In the genomic region with DNA sequence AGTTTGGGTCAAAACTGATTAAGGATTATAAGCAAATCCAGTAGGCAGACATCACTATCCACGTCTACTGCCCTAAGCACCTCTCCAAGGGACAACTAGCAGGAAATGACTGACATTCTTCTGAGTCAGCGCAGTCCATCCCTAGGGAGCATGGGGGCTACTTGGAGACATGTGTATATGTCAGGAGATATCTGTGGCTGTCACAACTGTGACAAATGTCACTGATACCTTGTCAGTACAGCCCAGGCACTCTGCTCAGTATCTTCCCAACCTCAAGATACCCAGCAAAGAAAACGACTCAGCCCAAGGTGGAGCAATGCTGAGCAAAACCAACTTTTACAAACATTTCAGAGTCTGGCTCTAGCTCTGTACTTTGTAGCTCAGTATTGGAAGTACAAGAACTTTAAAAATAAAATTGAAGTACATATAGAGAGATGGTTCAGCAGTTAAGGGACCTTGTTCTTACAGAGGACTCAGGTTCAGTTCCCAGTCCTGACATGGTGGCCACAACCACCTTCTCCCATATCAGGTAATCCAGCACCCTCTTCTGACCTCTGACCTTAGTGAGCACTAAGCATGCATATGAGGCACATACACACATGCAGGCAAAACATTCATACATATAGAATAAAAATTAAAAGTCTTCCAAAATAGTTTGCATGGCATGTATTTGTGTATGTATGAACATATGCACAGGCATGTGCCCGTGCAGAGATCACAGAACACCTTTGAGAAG, we compare ENCODE assay signal across 19 mouse cellular contexts. TPM values are rescaled to one million over a fixed set of nuclear protein-coding genes. Genes with fewer than 3 reads are reported as not detected.
DNase-seq lines count a peak whose midpoint lies in the region; ATAC-seq and TF ChIP-seq lines count a peak whose summit lies in the region.
"Had no signal": no experiment of that assay in that cellular context is flagged by ENCODE, and none has a peak within 500 bp of the region (broad histone marks: within the 10 kb centered on the region; RNA-seq: fewer than 3 reads in every experiment).

No protein-coding gene starts in this region.

- peak overlapping the region; percentile 37; the same call in 1 of the 2 replicates for H3K27ac ChIP-seq in heart, embryonic 10.5 days
- peak overlapping the region; percentile 19; the same call in 1 of the 2 replicates for H3K27ac ChIP-seq in layer of hippocampus, adult 2 months
- H3K27ac ChIP-seq: limb, embryonic 10.5 days; midbrain, embryonic 12.5 days; neural tube, embryonic 13.5 days had no signal

- intact Hi-C loops in heart, postnatal 14 days (cut with DNase I): no loop called here

- H3K4me1 ChIP-seq in heart, embryonic 10.5 days: peaks cover 80% of the 10 kb centered on the region
- H3K4me1 ChIP-seq: limb, embryonic 10.5 days; midbrain, embryonic 12.5 days; neural tube, embryonic 13.5 days had no signal

- TF ChIP-seq CTCF in layer of hippocampus, adult 2 months (conservative IDR thresholded peaks at IDR 0.05): no peak

- peaks cover 19% of the 10 kb centered on the region for H3K36me3 ChIP-seq in heart, embryonic 10.5 days

- DNase-seq in heart, embryonic 10.5 days (ENCODE audit: low spot score): peak; percentile 79
- no peak for DNase-seq in heart, postnatal 14 days
- DNase-seq in layer of hippocampus, adult 2 months (ENCODE audit: low spot score in 2 of 2): no peak
- DNase-seq in layer of hippocampus, adult 9-10 months (ENCODE audit: low spot score): no peak
- DNase-seq in liver: peak; percentile 62
- DNase-seq in adrenal gland, postnatal 10 days: no peak
- no peak for DNase-seq in embryo, embryonic 11 days
- DNase-seq: adrenal gland, adult 8-10 months; cerebellum, postnatal 14 days; heart, adult 18-20 months; kidney, adult 9 months; lung, embryonic 14.5 days; lung, postnatal 4 days had no signal

- H3K9me3 ChIP-seq in heart, embryonic 10.5 days: no peaks in the 10 kb centered on the region
- H3K9me3 ChIP-seq: limb, embryonic 10.5 days; midbrain, embryonic 12.5 days; neural tube, embryonic 13.5 days had no signal

- no peaks in the 10 kb centered on the region for H3K27me3 ChIP-seq in heart, embryonic 10.5 days (ENCODE audit: insufficient read depth, poor library complexity, severe bottlenecking)
- H3K27me3 ChIP-seq: CH12.LX; midbrain, embryonic 12.5 days; neural tube, embryonic 13.5 days had no signal

- 29% methylated on average over 4 of the region's 4 CpGs for WGBS in heart, embryonic 10.5 days

- ATAC-seq in megakaryocyte progenitor cell, adult 5-6 weeks (replicated peaks; ENCODE audit: poor library complexity): peak; percentile 48
- ATAC-seq: forebrain, embryonic 16.5 days had no signal

- peak overlapping the region; percentile 12; the same call in 1 of the 2 replicates for H3K4me3 ChIP-seq in heart, embryonic 10.5 days
- no peak overlapping the region for H3K4me3 ChIP-seq in layer of hippocampus, adult 2 months
- H3K4me3 ChIP-seq: limb, embryonic 10.5 days; midbrain, embryonic 12.5 days; neural tube, embryonic 13.5 days had no signal

RNA-seq across cellular contexts. Expression of a gene that starts 38.2 kb away (rescaled TPM):
- polyA plus RNA-seq in heart, embryonic 10.5 days (2016; fragmentation: Nextera tagmentation; extraction: Ambion mirVana): 16.5 and 18.5 TPM in 2 replicates
- total RNA-seq in heart, postnatal 14 days (2021): 10 to 100 TPM; 13.8 to 14.4 TPM
- 1 to 10 TPM; 5.8 to 8.3 TPM for total RNA-seq in layer of hippocampus, adult 2 months (2021)
- 1.2 and 1.8 TPM in 2 replicates for total RNA-seq in megakaryocyte progenitor cell, adult 5-6 weeks (2015)
- 1.9 and 5.4 TPM in 2 replicates for total RNA-seq in megakaryocyte progenitor cell, adult 5-6 weeks (2017)
- 10 to 100 TPM; 17.2 to 23.6 TPM for total RNA-seq in adrenal gland, postnatal 10 days (2021)

RNA-seq across cellular contexts. Expression of a gene that starts 41.2 kb away (rescaled TPM):
- polyA plus RNA-seq in heart, embryonic 10.5 days (2016; fragmentation: Nextera tagmentation; extraction: Ambion mirVana): 16.5 and 20.5 TPM in 2 replicates
- total RNA-seq in heart, postnatal 14 days (2021): 1 to 10 TPM; 7.9 to 8.7 TPM
- 10 to 100 TPM; 35.2 to 49.5 TPM for total RNA-seq in layer of hippocampus, adult 2 months (2021)
- 25.4 and 26.5 TPM in 2 replicates for total RNA-seq in megakaryocyte progenitor cell, adult 5-6 weeks (2015)
- 12.7 and 18.1 TPM in 2 replicates for total RNA-seq in megakaryocyte progenitor cell, adult 5-6 weeks (2017)
- total RNA-seq in adrenal gland, postnatal 10 days (2021): 10 to 100 TPM in 1 of 2 experiments, 1 to 10 TPM in 1; 8.8 to 19.2 TPM

RNA-seq across cellular contexts. Expression of a gene that starts 55.9 kb away (rescaled TPM):
- 64.1 and 65.6 TPM in 2 replicates for polyA plus RNA-seq in heart, embryonic 10.5 days (2016; fragmentation: Nextera tagmentation; extraction: Ambion mirVana)
- total RNA-seq in heart, postnatal 14 days (2021): 10 to 100 TPM; 43.9 to 44.0 TPM
- 10 to 100 TPM; 43.2 to 50.1 TPM for total RNA-seq in layer of hippocampus, adult 2 months (2021)
- total RNA-seq in megakaryocyte progenitor cell, adult 5-6 weeks (2015): 26.8 and 28.6 TPM in 2 replicates
- total RNA-seq in megakaryocyte progenitor cell, adult 5-6 weeks (2017): 62.1 and 70.2 TPM in 2 replicates
- 10 to 100 TPM; 37.9 to 48.2 TPM for total RNA-seq in adrenal gland, postnatal 10 days (2021)

RNA-seq across cellular contexts. Expression of a gene that starts 56.3 kb away (rescaled TPM):
- 36.9 and 38.0 TPM in 2 replicates for polyA plus RNA-seq in heart, embryonic 10.5 days (2016; fragmentation: Nextera tagmentation; extraction: Ambion mirVana)
- 10 to 100 TPM; 21.0 to 21.4 TPM for total RNA-seq in heart, postnatal 14 days (2021)
- 10 to 100 TPM; 78.3 to 80.7 TPM for total RNA-seq in layer of hippocampus, adult 2 months (2021)
- total RNA-seq in megakaryocyte progenitor cell, adult 5-6 weeks (2015): 7.0 and 8.2 TPM in 2 replicates
- 38.2 and 48.2 TPM in 2 replicates for total RNA-seq in megakaryocyte progenitor cell, adult 5-6 weeks (2017)
- 10 to 100 TPM; 26.1 to 37.0 TPM for total RNA-seq in adrenal gland, postnatal 10 days (2021)

Comparison
In these comparisons a context has a peak if more than half of its experiments do, and no peak if none do; other contexts are left out.
1. DNase-seq: peak in heart, embryonic 10.5 days (single experiment) and liver (single experiment); none in heart, postnatal 14 days (0 of 2), layer of hippocampus, adult 2 months (0 of 2), layer of hippocampus, adult 9-10 months (single experiment), adrenal gland, postnatal 10 days (single experiment) and embryo, embryonic 11 days (single experiment).